Mouse (Mus musculus) E14TG2a.4 (cell line): ENCODE results near the gene Ggcx.

ENCODE experiments used
- CTCF ChIP-seq: conservative IDR thresholded peaks from 2 replicates; pipeline ENCODE4 v1.5.1; 2014; ENCODE audit warnings: low read length
- POU5F1 ChIP-seq: IDR thresholded peaks from 2 replicates; pipeline ENCODE4 v1.6.1; 2014; ENCODE audit warnings: low read length, borderline replicate concordance

DNA sequence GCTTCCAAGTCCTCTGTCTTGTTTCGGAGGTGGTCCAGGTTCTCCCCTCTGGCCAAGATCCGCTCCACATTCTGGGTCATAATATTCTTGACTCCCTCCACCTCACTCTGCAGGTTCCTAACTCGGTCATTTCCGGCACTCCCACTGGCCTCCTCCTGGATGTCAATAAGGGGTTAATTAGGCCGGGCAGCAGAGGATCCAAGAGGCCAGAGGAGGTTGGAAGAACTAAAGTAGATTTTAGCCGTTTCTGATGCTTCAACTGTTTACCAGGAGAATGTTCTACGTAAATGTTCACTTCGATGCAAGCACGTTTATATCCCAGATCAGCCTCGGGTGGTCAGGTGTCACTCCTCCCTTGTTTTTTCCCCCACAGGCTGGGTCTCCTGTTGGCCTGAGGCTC is 25.8 kb upstream of the Ggcx start:
- TF ChIP-seq CTCF, result no peak
- TF ChIP-seq POU5F1, result no peak
